Mouse (Mus musculus) heart, embryonic 10.5 days (tissue): ENCODE measurements around the gene Vegfa. TPM values are rescaled to one million over a fixed set of nuclear protein-coding genes. Genes with fewer than 3 reads are reported as not detected.
"Not testable (repeated sequence)": the region's sequence is repeated elsewhere in the genome, so short reads cannot be mapped to it uniquely, and the experiment has no call there.

ENCODE experiments used
- DNase-seq: peaks from one replicate; pipeline ENCODE4 v3.0.0-alpha.2; 2017; ENCODE audit warnings: low spot score
- H3K27ac ChIP-seq: fragments of 300-500 bp; sonication (generic); 2 replicates; pipeline ENCODE4 v1.5.1; 2016; ENCODE audit warnings: mild to moderate bottlenecking
- H3K27me3 ChIP-seq: fragments of 300-500 bp; sonication (generic); 2 replicates; pipeline ENCODE4 v1.6.1; 2016; ENCODE audit warnings: mild to moderate bottlenecking; ENCODE audit not compliant: poor library complexity, insufficient read depth, severe bottlenecking
- H3K36me3 ChIP-seq: fragments of 300-500 bp; sonication (generic); 2 replicates; pipeline ENCODE4 v1.6.1; 2016; ENCODE audit warnings: mild to moderate bottlenecking, moderate library complexity
- H3K4me1 ChIP-seq: fragments of 300-500 bp; sonication (generic); 2 replicates; pipeline ENCODE4 v1.6.1; 2016; ENCODE audit warnings: mild to moderate bottlenecking
- H3K4me3 ChIP-seq: fragments of 300-500 bp; sonication (generic); 2 replicates; pipeline ENCODE4 v1.5.1; 2016; ENCODE audit warnings: mild to moderate bottlenecking, moderate library complexity
- H3K9me3 ChIP-seq: fragments of 300-500 bp; sonication (generic); 2 replicates; pipeline ENCODE4 v1.6.1; 2016; ENCODE audit warnings: mild to moderate bottlenecking, moderate library complexity
- WGBS: fragments of 180-500 bp; shearing (Covaris S2); methylation state at CpG from one replicate; pipeline ENCODE4 v1.1.7; 2016; 5-methylcytosine and 5-hydroxymethylcytosine counted together
- polyA plus RNA-seq: library from polyadenylated mRNA; unstranded; fragments of >200 nt; fragmentation: Nextera tagmentation; extraction: Ambion mirVana; gene quantifications from 2 replicates; pipeline ENCODE4 v1.2.1, GENCODE M21; 2016

The Vegfa gene
- polyA plus RNA-seq, 1 experiment from 2014 or later: 6.0 TPM

- no peaks in the 10 kb centered on the region for H3K36me3 ChIP-seq
- no peak overlapping the region for H3K27ac ChIP-seq
- no peak for DNase-seq
- no peak overlapping the region for H3K4me3 ChIP-seq
- H3K4me1 ChIP-seq: peaks cover 29% of the 10 kb centered on the region
- H3K27me3 ChIP-seq: peaks cover 6% of the 10 kb centered on the region; the same call in 1 of the 2 replicates
- 78% methylated on average over 9 of the region's 9 CpGs for WGBS
- H3K9me3 ChIP-seq: no peaks in the 10 kb centered on the region
These were observed 32.7 kb downstream of the Vegfa start for GRCm38 (mm10) chr17:45999366-45999940.

- WGBS: 28% methylated on average over 6 of the region's 6 CpGs
- H3K27ac ChIP-seq: no peak overlapping the region
- H3K27me3 ChIP-seq: peaks cover 6% of the 10 kb centered on the region; the same call in 1 of the 2 replicates
- no peak overlapping the region for H3K4me3 ChIP-seq
- DNase-seq: no peak
- H3K4me1 ChIP-seq: peaks cover 21% of the 10 kb centered on the region
- H3K9me3 ChIP-seq: no peaks in the 10 kb centered on the region
- no peaks in the 10 kb centered on the region for H3K36me3 ChIP-seq
These were observed 33.8 kb downstream of the Vegfa start for GRCm38 (mm10) chr17:45998363-45998762.

GRCm38 (mm10) chr17:45996921-45997444 lies 35.2 kb downstream of the Vegfa start:
- no peaks in the 10 kb centered on the region for H3K36me3 ChIP-seq
- WGBS: 75% methylated on average over 9 of the region's 9 CpGs
- peak overlapping the region; percentile 31; the same call in 1 of the 2 replicates for H3K27ac ChIP-seq
- peaks cover 6% of the 10 kb centered on the region; the same call in 1 of the 2 replicates for H3K27me3 ChIP-seq
- H3K9me3 ChIP-seq: no peaks in the 10 kb centered on the region
- peaks cover 18% of the 10 kb centered on the region for H3K4me1 ChIP-seq
- H3K4me3 ChIP-seq: no peak overlapping the region
- DNase-seq: no peak

- no peak overlapping the region for H3K27ac ChIP-seq
- no peak for DNase-seq
- WGBS: 79% methylated on average over 11 of the region's 11 CpGs
- peaks cover 6% of the 10 kb centered on the region; the same call in 1 of the 2 replicates for H3K27me3 ChIP-seq
- H3K4me3 ChIP-seq: no peak overlapping the region
- no peaks in the 10 kb centered on the region for H3K9me3 ChIP-seq
- no peaks in the 10 kb centered on the region for H3K36me3 ChIP-seq
- peaks cover 18% of the 10 kb centered on the region for H3K4me1 ChIP-seq
These were observed 37.8 kb downstream of the Vegfa start for GRCm38 (mm10) chr17:45994281-45994817.

GRCm38 (mm10) chr17:45986915-45987314 lies 45.3 kb downstream of the Vegfa start:
- peaks cover 2% of the 10 kb centered on the region; the same call in 1 of the 2 replicates for H3K9me3 ChIP-seq
- H3K4me1 ChIP-seq: 0 out of 2 replicates have a peak, but pooled peaks cover 7% of the 10 kb centered on the region
- H3K27ac ChIP-seq: no peak overlapping the region
- DNase-seq: no peak
- H3K4me3 ChIP-seq: no peak overlapping the region
- no peaks in the 10 kb centered on the region for H3K27me3 ChIP-seq
- no peaks in the 10 kb centered on the region for H3K36me3 ChIP-seq
- 78% methylated on average over 3 of the region's 3 CpGs for WGBS

GRCm38 (mm10) chr17:45986374-45986773 lies 45.8 kb downstream of the Vegfa start:
- Histone ChIP-seq H3K27ac (no peak overlapping the region), H3K4me1 (0 out of 2 replicates have a peak, but pooled peaks cover 7% of the 10 kb centered on the region), H3K4me3 (no peak overlapping the region), H3K27me3 (no peaks in the 10 kb centered on the region), H3K9me3 (peaks cover 2% of the 10 kb centered on the region; the same call in 1 of the 2 replicates), H3K36me3 (no peaks in the 10 kb centered on the region)
- 87% methylated on average over 6 of the region's 6 CpGs for WGBS
- no peak for DNase-seq

- not testable (repeated sequence) for H3K4me3 ChIP-seq, H3K9me3 ChIP-seq, H3K4me1 ChIP-seq, H3K36me3 ChIP-seq, H3K27me3 ChIP-seq, DNase-seq, H3K27ac ChIP-seq
- WGBS: 76% methylated on average over 1 of the region's 1 CpGs
These were observed 49.0 kb downstream of the Vegfa start for GRCm38 (mm10) chr17:45983185-45983584.

- DNase-seq: no peak
- no peaks in the 10 kb centered on the region for H3K27me3 ChIP-seq
- no peaks in the 10 kb centered on the region for H3K36me3 ChIP-seq
- peaks cover 2% of the 10 kb centered on the region; the same call in 1 of the 2 replicates for H3K4me1 ChIP-seq
- 79% methylated on average over 1 of the region's 1 CpGs for WGBS
- H3K27ac ChIP-seq: no peak overlapping the region
- H3K9me3 ChIP-seq: no peaks in the 10 kb centered on the region
- no peak overlapping the region for H3K4me3 ChIP-seq
These were observed 50.3 kb downstream of the Vegfa start for GRCm38 (mm10) chr17:45981841-45982240.

GRCm38 (mm10) chr17:45979025-45979805 lies 53.0 kb downstream of the Vegfa start:
- Histone ChIP-seq H3K9me3 (no peaks in the 10 kb centered on the region), H3K27me3 (peaks cover 6% of the 10 kb centered on the region; the same call in 1 of the 2 replicates), H3K27ac (no peak overlapping the region), H3K4me3 (no peak overlapping the region), H3K36me3 (no peaks in the 10 kb centered on the region), H3K4me1 (no peaks in the 10 kb centered on the region; the same call in 1 of the 2 replicates)
- DNase-seq: no peak
- WGBS: 70% methylated on average over 10 of the region's 10 CpGs

- peaks cover 6% of the 10 kb centered on the region; the same call in 1 of the 2 replicates for H3K27me3 ChIP-seq
- H3K27ac ChIP-seq: 0 out of 2 replicates have a peak overlapping the region, but pooled peaks have one; percentile 4
- no peaks in the 10 kb centered on the region for H3K36me3 ChIP-seq
- 58% methylated on average over 7 of the region's 7 CpGs for WGBS
- peaks cover 11% of the 10 kb centered on the region for H3K4me1 ChIP-seq
- no peaks in the 10 kb centered on the region for H3K9me3 ChIP-seq
- no peak overlapping the region for H3K4me3 ChIP-seq
- DNase-seq: no peak
These were observed 57.7 kb downstream of the Vegfa start for GRCm38 (mm10) chr17:45974461-45974860.

GRCm38 (mm10) chr17:45973214-45973613 lies 59.0 kb downstream of the Vegfa start:
- Histone ChIP-seq H3K36me3 (no peaks in the 10 kb centered on the region), H3K4me1 (peaks cover 11% of the 10 kb centered on the region; the same call in 1 of the 2 replicates), H3K27ac (no peak overlapping the region), H3K9me3 (no peaks in the 10 kb centered on the region), H3K27me3 (peaks cover 6% of the 10 kb centered on the region; the same call in 1 of the 2 replicates), H3K4me3 (no peak overlapping the region)
- DNase-seq: no peak
- 68% methylated on average over 7 of the region's 7 CpGs for WGBS

- no peak overlapping the region for H3K27ac ChIP-seq
- DNase-seq: no peak
- no peak overlapping the region for H3K4me3 ChIP-seq
- no peaks in the 10 kb centered on the region for H3K9me3 ChIP-seq
- H3K4me1 ChIP-seq: peaks cover 11% of the 10 kb centered on the region; the same call in 1 of the 2 replicates
- 79% methylated on average over 7 of the region's 7 CpGs for WGBS
- no peaks in the 10 kb centered on the region for H3K36me3 ChIP-seq
- H3K27me3 ChIP-seq: peaks cover 6% of the 10 kb centered on the region; the same call in 1 of the 2 replicates
These were observed 59.8 kb downstream of the Vegfa start for GRCm38 (mm10) chr17:45972405-45972804.
